In genomic region chr5:65760599-65760998, GRCm38 (mm10) we compare ENCODE assay signal across 22 mouse cellular contexts.
"Had no signal": no experiment of that assay in that cellular context is flagged by ENCODE, and none has a peak within 500 bp of the region (broad histone marks: within the 10 kb centered on the region; RNA-seq: fewer than 3 reads in every experiment).

No protein-coding gene starts in this region.

- H3K9me3 ChIP-seq: heart, embryonic 12.5 days; hindbrain, embryonic 10.5 days; hindbrain, embryonic 12.5 days; intestine, embryonic 15.5 days; limb, embryonic 10.5 days; limb, embryonic 12.5 days had no signal

- H3K36me3 ChIP-seq: heart, embryonic 12.5 days; hindbrain, embryonic 10.5 days; hindbrain, embryonic 12.5 days; intestine, embryonic 15.5 days had no signal

- H3K27ac ChIP-seq: gastrocnemius, adult 2 months; hindbrain, embryonic 10.5 days; hindbrain, embryonic 12.5 days; hindbrain, embryonic 14.5 days; intestine, embryonic 15.5 days; layer of hippocampus, adult 2 months; left cerebral cortex, adult 2 months; limb, embryonic 10.5 days; limb, embryonic 12.5 days had no signal

- H3K4me1 ChIP-seq: intestine, embryonic 15.5 days had no signal

- H3K9ac ChIP-seq: heart, embryonic 12.5 days; hindbrain, embryonic 12.5 days; hindbrain, embryonic 14.5 days; intestine, embryonic 15.5 days; limb, embryonic 12.5 days had no signal

- H3K27me3 ChIP-seq: heart, embryonic 12.5 days; hindbrain, embryonic 12.5 days; intestine, embryonic 15.5 days; limb, embryonic 12.5 days had no signal

- H3K4me3 ChIP-seq: gastrocnemius, adult 2 months; heart, embryonic 12.5 days; hindbrain, embryonic 10.5 days; hindbrain, embryonic 12.5 days; intestine, embryonic 15.5 days; layer of hippocampus, adult 2 months; left cerebral cortex, adult 2 months; limb, embryonic 10.5 days; limb, embryonic 12.5 days had no signal

- H3K4me2 ChIP-seq: heart, embryonic 12.5 days; hindbrain, embryonic 12.5 days; hindbrain, embryonic 14.5 days; intestine, embryonic 15.5 days; limb, embryonic 12.5 days had no signal

- ATAC-seq: forebrain, embryonic 16.5 days; hindbrain, embryonic 16.5 days; inflammation-experienced regulatory T-cells, adult 6 months; intestine, embryonic 15.5 days; intestine, postnatal 0 days had no signal

- DNase-seq: gastrocnemius, adult 2 months; gastrocnemius, postnatal 10 days; gastrocnemius, postnatal 25 days; heart, postnatal 4 days; kidney, adult 18-20 months; kidney, adult 8-10 months; kidney, postnatal 10 days; kidney, postnatal 25 days; kidney, postnatal 4 days had no signal
